Mouse (Mus musculus) left cerebral cortex, postnatal 36 days (tissue): ENCODE measurements around the gene Msh2. TPM values are rescaled to one million over a fixed set of nuclear protein-coding genes. Genes with fewer than 3 reads are reported as not detected.

ENCODE experiments used
- total RNA-seq, 2 experiments: library from RNA; stranded (reverse); gene quantifications; 2 replicates each; pipeline ENCODE4 v1.2.3; 2021

The Msh2 gene
- total RNA-seq, 2 experiments from 2014 or later: 31.2 to 31.3 TPM

Other genes with a start within 250 kb of the Msh2 start
- not detected for gene Stpg4, start 244.6 kb upstream of the Msh2 start, total RNA-seq
- gene Calm2, start 225.4 kb upstream of the Msh2 start, total RNA-seq: 1,000 to 10,000 TPM; 2,128 to 2,274 TPM
- gene Epcam, start 36.4 kb upstream of the Msh2 start, total RNA-seq: not detected
- gene Kcnk12, start 125.7 kb downstream of the Msh2 start, total RNA-seq: 10 to 100 TPM; 28.7 to 33.0 TPM
- gene Rpl36-ps4, start 248.6 kb downstream of the Msh2 start, total RNA-seq: not detected